Mouse (Mus musculus) stomach, postnatal 0 days (tissue): ENCODE measurements around the gene Max.

Experiments used
- CTCF ChIP-seq: IDR thresholded peaks from 2 replicates; pipeline ENCODE4 v1.5.1; 2016; ENCODE audit warnings: antibody characterized with exemption, low read depth, mild to moderate bottlenecking, moderate library complexity
- EP300 ChIP-seq: optimal IDR thresholded peaks from 2 replicates; pipeline ENCODE3; 2016; ENCODE audit warnings: antibody characterized with exemption

DNA sequence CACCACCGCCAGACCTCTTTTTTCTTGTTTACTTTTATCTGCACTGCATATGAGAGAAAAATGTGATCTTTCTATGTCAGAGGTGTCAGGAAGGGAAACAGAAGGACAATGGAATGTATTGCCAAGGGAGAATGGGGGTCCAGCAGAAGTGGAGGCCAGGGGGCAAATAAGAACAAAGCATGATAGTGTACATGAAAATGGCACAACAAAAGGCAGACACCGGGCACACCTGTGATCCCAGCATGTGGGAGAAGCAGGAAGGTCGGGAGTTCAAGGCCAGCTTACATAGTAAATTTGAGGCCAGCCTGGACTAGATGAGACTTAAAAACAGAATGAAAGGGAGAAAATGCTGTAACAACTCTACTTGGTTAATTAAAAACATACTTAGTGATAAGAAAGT, 43.1 kb downstream of the Max start:
- TF ChIP-seq CTCF (no peak), EP300 (no peak)
